Mouse (Mus musculus): ENCODE results near the gene Glg1.

GRCm38 (mm10) chr8:111197966-111198365 lies 61.0 kb downstream of the Glg1 start:
- TF ChIP-seq CTCF (conservative IDR thresholded peaks at IDR 0.05; ENCODE audit: insufficient read depth, insufficient read length, low read depth, low read length): no peak
- no peak for TF ChIP-seq POLR2A (IDR thresholded peaks at IDR 0.05; ENCODE audit: low read depth, low read length)
